Mouse (Mus musculus) gastrocnemius, postnatal 4 days (tissue): ENCODE measurements around the gene Rmnd5a. TPM values are rescaled to one million over a fixed set of nuclear protein-coding genes. Genes with fewer than 3 reads are reported as not detected.

Source experiments
- DNase-seq, 2 experiments: peaks; one replicate each; pipeline ENCODE4 v3.0.0; 2021 to 2022; ENCODE audit warnings: low spot score in 2 of 2, mixed read lengths in 2 of 2
- total RNA-seq, 2 experiments: library from RNA; stranded (reverse); gene quantifications; 2 replicates each; pipeline ENCODE4 v1.2.3; 2021

The Rmnd5a gene
- total RNA-seq, 2 experiments from 2014 or later = 54.7 to 60.8 TPM

DNA sequence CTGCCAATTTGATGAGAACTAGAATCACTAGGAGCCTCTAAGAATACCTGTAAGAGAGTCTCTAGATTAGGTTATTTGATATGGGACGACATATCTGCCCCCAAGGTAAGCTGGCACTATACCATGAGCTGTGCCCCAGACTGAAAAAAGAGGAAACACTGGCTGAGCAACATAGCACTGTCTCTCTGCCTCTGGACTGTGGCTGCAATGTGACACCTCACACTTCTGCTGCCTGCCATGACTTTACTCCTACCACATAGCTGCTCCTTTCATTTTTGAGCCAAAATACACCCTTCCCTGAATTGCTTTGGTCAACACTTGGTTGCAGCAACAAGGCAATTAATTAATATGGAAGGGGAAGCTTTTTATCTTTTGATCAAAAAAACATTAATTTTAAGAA lies 4.3 kb upstream of the Rmnd5a start:
- no peak for DNase-seq

DNA sequence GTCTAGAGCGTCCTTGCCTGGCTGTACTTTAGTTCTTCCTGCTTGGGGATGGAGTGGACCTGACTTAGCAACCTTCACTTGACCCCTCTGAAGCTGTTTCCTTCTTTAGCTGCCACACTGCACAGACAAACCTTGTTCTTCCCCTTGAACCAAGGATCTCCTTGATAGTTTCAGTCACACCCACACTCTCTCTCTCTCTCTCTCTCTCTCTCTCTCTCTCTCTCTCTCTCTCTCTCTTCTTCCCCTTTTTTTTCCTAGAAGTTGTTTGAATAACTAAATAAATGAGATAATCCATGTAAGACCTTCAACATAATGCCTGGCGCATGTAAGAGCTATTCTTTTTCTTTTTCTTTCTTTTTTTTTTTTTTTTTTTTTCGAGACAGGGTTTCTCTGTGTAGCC lies 1.7 kb upstream of the Rmnd5a start:
- no peak for DNase-seq

DNA sequence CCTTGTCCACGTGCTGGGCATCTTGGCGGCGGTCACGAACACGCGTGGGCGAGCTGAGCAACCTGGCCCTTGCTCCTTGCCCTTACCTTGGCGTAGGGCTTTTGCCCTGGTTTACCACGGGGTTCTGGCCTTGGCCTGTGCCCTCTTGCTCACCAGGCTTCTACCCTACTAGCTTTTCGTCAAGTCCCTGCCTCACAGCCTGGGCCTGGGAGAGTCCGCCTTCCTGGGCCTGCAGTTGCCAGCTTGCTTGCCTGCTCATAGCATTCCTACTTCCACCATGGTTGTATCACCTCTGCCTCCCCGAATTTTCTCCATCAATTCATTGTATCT lies 779 bp upstream of the Rmnd5a start:
- DNase-seq = no peak

DNA sequence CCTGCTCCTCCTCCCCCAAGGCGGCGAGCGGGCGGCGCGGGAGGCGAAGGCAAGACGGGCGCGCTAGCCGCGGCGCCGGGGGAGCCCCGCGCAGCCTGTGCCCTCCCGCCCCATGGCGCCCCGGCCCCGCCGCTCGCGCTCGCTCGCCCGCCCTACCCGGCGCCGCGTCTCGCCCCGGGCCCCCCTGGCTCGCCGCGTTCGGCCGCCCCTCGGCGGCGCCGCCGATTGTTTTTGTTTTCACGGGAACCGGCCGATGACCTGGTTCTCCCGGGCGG lies 283 bp downstream of the Rmnd5a start:
- DNase-seq = no peak

DNA sequence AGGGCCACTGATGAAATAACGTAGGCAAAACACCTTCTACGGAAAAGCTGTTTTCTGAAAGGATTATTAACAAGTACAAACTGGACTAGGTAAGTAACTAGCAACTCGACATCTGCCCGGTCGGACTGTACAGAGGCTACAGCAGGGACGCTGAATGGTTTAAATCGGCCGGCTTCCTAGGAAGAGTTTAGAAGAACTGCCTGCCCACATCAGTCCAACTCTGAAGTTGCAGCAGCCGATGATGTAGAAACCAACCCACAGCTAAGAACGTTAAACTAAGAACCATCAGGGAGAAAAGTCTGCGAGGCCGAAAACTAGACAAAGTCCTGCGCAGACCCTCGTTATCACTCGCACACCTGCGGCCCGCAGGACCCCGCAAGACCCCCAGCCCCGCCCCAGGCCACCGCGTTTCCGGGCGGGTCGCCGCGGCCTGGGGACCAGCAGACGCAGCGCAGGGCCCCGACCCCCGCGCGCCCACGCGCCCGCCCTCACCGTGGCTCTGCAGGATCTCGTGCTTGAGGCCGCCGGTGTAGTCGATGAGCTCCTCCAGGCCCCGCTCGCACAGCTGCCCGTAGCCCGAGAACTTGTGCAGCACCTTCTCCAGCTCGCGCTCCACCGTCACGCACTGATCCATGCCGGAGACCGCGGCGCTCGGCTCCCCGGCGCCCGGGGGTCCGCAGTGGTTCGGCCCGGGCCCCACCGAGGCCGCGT lies 776 bp downstream of the Rmnd5a start:
- DNase-seq = peak; percentile 47 to 64

DNA sequence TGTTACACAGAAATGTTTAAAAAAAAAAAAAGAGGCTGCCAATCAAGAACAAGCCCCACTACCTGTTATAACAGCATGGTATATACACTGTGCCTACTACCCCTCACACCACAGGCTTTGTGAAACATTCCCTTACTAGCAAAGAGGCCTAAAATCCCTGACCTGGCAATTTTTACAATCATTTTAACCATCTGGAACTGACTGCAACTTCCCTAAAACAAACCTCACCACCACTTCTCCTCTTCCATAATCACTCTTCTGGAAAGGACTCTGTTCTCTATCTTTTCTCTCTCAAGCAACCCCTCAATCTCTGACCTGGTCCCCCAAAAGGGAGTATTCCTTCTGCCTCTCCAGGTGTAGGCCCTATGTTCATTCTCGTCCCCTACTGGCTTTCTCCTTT lies 2.4 kb downstream of the Rmnd5a start:
- no peak for DNase-seq

DNA sequence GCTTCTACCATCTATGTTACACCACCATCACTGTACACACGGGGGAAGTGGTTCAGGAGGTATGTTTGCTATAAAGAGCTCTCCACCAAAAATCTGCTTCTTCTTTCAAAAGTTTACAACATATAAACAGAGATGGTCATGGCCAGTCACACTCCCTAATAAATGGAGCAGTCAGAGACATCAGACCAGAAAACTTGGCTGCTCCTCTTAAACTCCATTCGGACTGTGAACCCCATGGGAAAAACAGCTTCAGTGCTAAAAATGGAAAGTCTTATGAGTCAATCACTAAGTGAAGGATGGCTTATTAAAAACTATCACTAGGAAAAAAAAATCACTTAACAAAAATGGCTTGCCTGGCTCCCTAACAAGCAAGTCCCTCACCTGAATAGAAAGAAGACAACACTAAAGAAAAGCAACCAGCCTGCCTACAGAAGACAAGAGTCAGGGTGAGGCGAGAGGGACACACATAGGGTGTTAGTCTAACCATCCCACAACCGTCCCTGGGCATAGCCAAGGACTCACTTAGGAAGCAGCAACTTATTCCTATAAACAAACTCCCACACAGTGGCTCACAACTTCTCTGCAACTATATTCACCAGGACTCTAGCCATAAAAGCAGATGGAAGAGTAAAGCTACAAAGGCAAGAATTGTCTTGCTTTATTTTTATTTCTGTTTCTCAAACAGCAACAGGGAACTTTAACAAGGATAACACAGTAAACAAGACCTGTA lies 12.3 kb downstream of the Rmnd5a start:
- no peak for DNase-seq

DNA sequence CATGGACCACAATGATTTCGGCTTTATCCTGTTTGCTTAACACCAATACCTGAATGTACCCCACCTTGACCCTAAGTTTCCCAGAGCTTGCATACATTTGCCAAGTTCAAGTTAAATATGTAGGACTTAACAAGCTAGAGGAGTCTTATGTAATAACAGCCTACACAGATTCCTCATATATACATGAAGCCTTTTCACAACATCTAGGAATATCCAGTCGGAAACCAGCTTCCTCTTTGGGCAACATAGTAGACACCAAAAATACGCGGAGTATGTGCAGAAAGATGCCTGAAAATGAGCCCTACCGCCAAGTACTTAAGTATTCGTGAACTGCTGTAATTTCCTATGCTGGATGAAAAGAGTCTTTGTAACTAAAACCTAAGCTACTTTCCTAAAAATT lies 14.8 kb downstream of the Rmnd5a start:
- DNase-seq = no peak

DNA sequence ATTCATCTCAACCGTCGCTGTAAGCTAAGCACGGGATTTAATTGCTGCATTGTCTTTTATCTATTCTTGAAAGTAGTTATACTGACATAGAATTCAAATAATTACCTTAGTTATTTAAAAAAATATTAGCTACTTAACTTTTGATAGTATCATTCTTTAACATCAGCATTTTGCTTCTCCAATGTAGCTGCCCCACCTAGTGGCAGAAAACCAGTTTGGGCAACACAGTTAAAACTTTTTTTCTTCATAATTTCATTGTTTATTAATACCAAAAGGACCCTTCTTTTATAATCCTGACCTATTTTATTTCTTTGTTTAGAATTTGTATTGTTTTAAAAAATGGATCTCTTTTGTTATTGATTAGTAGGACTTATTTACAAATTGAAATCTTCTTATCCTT lies 17.3 kb downstream of the Rmnd5a start:
- no peak for DNase-seq

DNA sequence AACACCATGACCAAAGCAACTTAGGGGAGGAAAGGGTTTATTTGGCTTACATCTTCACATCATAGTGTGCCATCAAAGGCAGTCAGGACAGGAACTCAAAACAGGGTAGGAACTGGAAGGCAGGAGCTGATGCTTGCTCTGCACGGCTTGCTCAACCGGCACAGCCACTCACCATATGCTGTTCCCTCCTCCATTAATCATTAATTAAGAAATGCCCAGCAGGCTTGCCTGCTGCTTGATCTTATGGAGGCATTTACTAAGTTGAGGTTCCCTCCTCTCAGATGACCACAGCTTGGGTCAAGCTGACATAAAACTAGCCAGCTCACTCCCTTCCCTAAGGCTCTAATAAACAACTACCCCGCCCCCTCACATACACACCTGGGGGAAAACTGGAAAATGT lies 18.3 kb downstream of the Rmnd5a start:
- DNase-seq = no peak

DNA sequence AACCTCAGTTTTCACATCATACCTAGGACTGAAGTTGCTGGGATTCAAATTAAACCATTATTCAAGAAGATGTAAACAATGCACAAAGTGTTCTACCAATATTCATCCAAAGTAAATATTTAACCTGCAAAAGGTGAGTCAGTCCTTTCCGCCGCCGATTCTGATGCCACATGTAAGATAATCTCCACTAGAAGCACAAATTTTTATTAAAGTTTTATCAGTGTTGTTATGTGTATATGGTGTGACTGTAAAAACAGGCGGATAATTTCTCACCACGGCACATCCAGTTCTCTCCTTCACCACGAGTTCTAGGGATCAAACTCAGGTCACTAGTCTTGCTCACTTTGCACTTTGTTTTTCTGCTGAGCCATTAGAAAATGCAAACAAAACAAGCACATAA lies 19.6 kb downstream of the Rmnd5a start:
- DNase-seq = no peak

DNA sequence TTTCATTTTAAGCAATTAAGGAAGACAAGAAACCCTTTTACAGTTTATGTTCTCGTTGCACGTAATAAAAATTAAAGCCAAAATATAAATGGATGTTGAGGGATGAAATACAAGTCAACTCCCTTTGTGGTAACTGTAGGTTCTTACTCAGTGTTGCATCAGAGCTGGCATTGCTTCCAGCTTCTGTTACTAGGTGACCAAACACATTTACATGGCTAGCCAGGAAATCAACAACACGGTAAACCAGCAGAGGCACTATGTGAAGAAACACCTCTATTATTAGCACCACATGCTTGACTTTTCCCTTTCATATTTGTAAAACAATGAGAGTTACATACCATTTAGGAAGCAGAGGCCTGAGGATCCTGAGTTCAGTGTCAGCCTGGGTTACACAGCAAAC lies 21.6 kb downstream of the Rmnd5a start:
- no peak for DNase-seq

DNA sequence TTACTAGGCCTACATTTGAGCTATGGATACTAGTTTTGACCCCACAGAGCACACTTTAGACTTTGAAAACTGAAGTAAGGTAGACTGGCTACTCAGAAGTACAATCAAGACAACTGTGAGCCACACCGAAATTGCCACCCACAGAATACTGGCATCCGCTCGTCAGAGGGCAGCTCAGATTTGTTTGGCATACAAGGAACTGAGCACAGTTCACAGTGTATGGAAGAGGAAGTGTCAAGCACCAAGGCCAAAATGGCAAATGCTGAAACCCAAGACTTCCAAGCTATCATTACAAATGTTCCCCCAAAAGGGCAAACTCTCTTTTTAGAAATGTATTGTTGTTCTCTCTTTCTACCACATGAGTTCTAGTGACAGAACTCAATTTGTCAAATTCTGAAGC lies 25.0 kb downstream of the Rmnd5a start:
- no peak for DNase-seq

DNA sequence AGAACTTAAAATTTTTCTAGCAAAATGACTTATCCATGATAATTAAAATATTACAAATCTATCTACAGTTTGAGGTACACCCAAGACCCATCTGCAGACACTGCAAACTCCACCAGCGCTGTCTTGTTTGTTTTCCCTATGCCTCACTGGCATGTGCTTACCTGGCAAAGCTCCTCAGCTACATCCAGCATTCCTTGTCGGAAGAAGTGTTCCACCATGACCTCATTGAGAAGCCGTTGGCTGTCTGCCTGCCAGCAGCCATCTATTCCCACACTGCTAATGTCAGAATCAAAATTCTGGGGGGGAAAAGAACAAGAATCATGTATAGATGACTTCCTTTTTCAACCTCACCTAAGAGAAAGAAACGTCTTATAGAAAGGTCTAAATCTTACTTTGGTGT lies 25.8 kb downstream of the Rmnd5a start:
- no peak for DNase-seq

DNA sequence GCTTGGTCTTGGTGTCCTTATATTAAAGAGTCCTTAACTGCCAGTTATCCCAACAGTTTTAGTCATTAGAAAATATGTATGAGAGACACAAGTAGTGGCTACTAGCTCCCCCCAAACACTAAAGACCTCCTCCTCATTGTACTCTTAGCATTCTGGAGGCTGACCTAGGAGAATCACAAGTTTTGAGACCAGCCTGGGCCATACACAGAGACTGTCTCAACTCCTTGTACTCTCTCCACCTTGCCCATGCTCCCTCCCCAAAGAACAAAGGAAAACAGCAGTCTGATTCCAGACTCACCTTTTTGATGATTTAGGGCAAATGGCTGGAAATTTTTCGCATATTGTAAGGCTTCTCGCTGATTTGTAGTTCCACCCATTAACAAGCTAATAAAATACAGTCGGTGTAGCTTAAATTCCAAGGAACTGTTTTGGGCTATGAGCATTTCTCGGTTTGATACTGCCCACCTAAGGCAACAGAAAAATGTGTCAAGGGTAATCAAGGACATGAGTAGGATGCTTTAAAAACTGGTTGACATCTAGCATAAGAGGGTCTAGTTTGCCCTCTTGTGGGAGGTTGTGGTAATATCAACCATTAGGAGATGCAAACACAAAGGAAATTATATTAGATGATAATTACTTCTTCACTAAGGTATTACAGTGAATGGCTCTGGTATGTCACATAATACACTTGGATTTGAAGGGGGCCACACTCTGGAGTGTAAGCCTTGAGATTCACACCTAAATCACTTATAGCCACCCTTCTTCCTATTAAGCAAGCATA lies 41.4 kb downstream of the Rmnd5a start:
- no peak for DNase-seq

DNA sequence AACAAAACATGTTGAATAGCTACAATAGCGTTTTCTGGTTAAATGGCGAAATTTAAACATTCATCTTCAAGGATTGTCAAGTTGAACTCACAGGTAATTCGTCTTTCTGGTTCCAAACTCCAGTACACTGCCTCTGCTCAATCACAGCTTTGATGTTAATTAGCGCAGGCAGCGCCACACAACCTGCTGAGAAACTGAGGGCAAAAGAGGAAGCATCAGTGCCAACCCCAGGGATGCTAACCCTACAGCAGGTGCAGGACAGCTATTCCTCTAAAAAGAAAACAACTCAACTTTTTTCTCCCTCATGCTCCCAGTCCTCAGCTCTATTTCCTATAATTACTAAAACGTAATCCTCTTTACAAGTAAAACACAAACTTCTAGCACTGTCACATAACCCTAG lies 43.7 kb downstream of the Rmnd5a start:
- DNase-seq = no peak

DNA sequence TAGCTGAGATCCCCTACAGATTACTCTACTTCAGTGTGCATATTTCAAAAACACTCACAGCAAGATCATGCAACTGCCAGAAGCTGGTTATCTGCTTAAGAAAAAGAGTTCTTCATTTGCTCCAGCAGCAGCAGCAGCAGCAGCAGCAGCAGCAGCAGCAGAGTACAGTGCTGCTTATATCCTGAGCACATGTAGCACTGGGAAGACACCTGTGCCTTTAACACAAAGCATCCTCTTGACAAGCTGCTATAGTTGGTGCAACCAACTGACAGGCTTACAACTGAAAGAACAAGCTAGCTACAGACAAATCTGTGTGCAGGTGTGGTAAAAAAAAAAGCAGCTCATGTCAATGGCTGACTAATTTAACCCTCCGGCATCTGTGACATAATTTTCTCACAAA lies 44.4 kb downstream of the Rmnd5a start:
- DNase-seq = no peak

DNA sequence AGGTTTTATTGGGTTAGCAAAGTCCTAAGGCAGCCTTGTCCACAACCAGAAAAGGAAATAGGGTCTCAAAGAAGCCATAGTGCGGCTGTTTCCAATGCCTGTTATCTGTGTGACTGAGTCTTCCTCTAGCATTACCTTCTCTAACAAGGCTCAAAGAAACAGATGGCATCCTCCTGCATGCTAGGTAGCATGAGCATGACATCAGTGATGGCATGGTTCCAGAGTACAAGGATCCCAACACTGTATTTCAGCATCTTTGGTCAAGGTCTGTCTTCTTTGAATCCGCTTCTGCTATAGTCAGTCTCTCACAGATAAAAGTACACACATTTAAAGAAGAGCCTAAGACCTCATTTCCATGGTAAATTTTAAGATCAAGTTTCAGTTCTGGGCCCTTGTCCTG lies 49.9 kb downstream of the Rmnd5a start:
- DNase-seq = no peak

DNA sequence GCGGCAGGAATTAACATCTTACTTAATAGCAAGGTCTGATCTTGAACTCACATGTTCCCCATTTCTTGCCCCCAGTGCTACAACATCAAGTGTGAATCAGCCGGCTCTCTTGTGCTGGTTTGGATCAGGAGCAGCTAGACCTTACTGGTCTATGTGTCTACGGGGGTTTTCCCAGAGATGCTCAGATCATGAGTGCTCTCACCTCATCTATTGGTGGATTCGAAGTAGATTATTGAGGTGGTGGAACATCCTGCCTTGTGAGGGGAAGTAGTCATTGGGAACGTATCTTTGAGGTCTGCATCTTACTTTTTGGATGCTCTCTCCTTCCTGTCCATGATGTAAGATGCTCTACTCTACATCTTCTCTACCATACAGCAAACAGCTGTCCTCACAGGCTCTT lies 58.8 kb downstream of the Rmnd5a start:
- DNase-seq = no peak

DNA sequence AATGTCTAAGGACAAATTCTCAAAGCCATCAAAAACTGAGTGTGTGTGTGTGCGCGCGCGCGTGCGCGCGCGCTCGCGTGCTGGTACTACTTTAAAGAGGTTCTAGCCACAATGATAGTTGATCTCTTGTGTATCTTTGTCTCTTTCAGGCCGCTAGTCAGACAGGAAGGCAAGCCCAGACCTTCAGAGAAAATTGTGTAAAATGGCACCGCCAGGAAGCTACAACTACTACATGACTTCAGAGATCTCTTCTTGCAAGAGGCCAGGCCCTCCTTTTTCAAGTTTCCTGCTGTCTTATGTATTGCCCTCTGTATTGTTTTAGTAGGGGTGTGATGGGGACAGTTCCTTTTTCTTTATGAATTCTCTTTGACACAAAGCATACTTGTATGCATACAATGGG lies 63.7 kb downstream of the Rmnd5a start:
- no peak for DNase-seq

DNA sequence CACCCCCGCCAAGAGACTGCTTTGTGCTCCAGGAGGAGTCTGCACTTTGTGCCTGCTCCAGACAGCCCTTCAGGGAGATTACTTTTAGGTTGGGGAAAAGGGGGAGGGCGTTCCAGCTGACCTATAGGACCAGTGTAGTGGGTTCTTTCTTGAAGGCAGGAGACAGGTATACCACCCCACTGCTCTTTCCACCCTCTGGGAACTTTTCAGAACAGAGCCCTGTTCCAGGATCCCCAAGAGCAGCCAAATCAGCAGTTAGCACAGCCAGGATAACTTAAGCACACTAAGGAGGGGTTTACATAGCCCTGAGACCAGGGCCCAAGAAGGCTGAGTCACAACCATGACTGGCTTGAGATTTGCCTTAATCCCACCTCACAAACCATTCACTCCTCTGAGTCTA lies 65.5 kb downstream of the Rmnd5a start:
- DNase-seq = no peak

DNA sequence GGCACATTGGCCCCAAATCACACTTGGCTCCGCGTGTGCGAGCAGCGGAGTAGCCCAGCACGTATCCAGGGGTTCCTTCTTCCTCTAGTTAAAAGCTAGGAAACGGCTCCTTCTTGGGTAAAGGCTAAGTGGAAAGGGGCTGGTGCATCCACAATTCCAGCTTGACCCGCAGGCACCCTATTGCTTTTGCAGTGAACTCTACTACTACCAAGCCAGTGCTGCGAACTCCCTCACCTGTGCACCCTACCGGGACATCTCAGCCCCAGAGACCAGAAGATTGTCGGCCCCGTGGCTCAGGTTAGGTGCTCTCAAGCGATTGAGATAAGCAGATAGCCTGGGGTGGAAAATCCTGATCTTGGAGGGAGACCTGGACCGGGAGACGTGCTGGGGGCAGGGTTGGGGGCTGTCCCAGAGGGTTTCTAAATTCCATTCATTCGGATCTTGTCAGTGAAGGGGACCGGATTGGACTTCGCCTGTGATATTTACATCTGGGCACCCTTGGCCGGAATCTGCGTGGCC lies 66.1 kb downstream of the Rmnd5a start:
- DNase-seq = no peak
